Mouse (Mus musculus) lung, postnatal 0 days (tissue): ENCODE data around the gene Pappa.

Experiments used
- CTCF ChIP-seq: IDR thresholded peaks from 2 replicates; pipeline ENCODE4 v1.5.1; 2016; ENCODE audit warnings: antibody characterized with exemption, mild to moderate bottlenecking
- EP300 ChIP-seq: IDR thresholded peaks from 2 replicates; pipeline ENCODE4 v1.6.1; 2016; ENCODE audit warnings: antibody characterized with exemption, mild to moderate bottlenecking, control low read depth

- TF ChIP-seq EP300: no peak
- TF ChIP-seq CTCF: no peak
Observed at GRCm38 (mm10) chr4:65158651-65159050, 34.7 kb downstream of the Pappa start.
